Mouse (Mus musculus) testis, adult 2 months (tissue): Measurements from ENCODE around the gene Ntn1.

ENCODE experiments used
- CTCF ChIP-seq: fragments of 200-500 bp; IDR thresholded peaks from 2 replicates; pipeline ENCODE4 v1.5.1; 2012; ENCODE audit warnings: low read depth, mild to moderate bottlenecking, inconsistent platforms, low read length, moderate library complexity; ENCODE audit not compliant: control insufficient read depth, insufficient read depth, insufficient replicate concordance
- POLR2A ChIP-seq: fragments of 200-500 bp; IDR thresholded peaks from 2 replicates; pipeline ENCODE4 v1.6.1; 2012; ENCODE audit warnings: low read depth, mild to moderate bottlenecking, inconsistent platforms, low read length, moderate library complexity; ENCODE audit not compliant: control insufficient read depth

DNA sequence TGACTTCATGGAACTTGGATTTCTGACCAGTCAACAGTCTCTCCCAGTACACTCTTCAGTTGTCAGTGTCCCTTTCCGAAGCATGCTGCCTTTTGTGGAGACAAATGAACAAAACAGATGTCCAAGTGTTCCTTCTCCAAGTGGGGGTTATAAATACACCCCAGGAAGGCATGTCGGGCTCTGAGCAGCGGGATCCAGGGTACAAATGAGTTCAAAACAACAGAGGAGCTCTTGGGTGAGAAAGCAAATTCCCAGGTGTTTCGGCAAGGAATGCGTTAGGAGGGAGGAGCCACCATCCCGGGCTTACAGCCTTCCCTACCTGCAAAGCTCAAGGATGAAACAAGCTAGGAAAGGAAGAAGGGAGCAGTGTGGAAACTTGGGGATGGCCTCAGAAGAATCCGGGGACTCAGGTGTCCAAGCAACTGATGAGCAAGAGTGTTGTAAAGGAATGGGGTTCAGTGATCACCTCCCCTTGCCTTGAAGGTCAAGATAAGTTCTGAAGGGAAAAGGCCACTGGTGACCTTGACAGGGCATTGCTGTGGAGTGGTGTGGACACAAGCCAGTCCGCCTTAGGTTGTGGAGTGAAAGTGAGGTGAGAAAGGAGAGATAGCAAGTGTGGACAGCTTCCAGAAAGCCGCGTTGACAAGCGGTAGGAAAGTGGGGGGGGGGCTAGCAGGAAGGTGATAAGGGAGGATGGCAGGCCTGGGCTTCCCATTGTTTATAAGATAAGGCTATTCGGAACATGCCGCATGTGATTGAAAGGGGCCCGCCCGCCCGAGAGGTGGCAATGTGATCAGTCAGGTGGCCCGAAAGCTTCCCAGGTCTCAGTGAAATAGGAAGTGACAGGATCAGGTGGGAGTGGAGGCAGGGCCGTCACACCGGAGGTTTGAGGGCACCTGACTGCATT is 10.0 kb downstream of the Ntn1 start:
- no peak for TF ChIP-seq POLR2A
- TF ChIP-seq CTCF = no peak
